Mouse (Mus musculus): ENCODE results near the gene Kpna4. TPM values are rescaled to one million over a fixed set of nuclear protein-coding genes. Genes with fewer than 3 reads are reported as not detected.

Kpna4 gene
- total and polyA plus RNA-seq, 2 experiments from 2014 or later, result 18.6 to 31.3 TPM

DNA sequence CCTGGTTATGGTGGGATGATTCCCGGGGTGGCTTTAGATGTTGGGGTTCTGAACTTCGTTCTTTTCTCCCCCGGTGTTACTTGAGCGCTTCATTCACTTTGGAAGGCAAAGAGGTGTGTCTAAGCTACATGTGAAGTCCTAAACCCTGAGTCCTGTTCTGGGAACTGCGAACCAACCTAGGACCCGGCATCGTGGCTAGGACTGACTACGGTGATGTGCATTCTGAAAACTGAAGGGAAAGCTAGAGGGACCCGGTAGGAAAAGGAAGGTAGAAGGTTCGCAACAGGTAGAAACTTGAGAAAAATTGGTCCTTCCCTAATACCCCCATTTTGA is 399 bp upstream of the Kpna4 start:
- Histone ChIP-seq H3K9me3 (replicated peaks; ENCODE audit: control insufficient read depth, low read length) (no peaks in the 10 kb centered on the region), H3K27ac (ENCODE audit: low read depth) (peak overlapping the region; percentile 94), H3K4me3 (ENCODE audit: low read depth, low read length) (peak overlapping the region; percentile 87), H3K27me3 (ENCODE audit: control insufficient read depth, insufficient read depth, low read length) (no peaks in the 10 kb centered on the region), H3K4me1 (ENCODE audit: control insufficient read depth, insufficient read depth) (peaks cover 7% of the 10 kb centered on the region; the same call in 1 of the 2 replicates), H3K4me2 (ENCODE audit: low read depth, low read length) (peak overlapping the region; percentile 67), H3K36me3 (replicated peaks; ENCODE audit: control insufficient read depth, insufficient read depth, low read length) (no peaks in the 10 kb centered on the region), H3K9ac (replicated peaks; ENCODE audit: low read depth, low read length) (peak overlapping the region; percentile 90)
- TF ChIP-seq CTCF (IDR thresholded peaks at IDR 0.05; ENCODE audit: low read depth) (no peak), EP300 (IDR thresholded peaks at IDR 0.05; ENCODE audit: low read depth) (no peak)
- ATAC-seq (ENCODE audit: insufficient read depth, low read depth), result peak; percentile 30
- under 1% methylated on average over 9 of the region's 10 CpGs for WGBS
- no peak for DNase-seq (ENCODE audit: low spot score)

DNA sequence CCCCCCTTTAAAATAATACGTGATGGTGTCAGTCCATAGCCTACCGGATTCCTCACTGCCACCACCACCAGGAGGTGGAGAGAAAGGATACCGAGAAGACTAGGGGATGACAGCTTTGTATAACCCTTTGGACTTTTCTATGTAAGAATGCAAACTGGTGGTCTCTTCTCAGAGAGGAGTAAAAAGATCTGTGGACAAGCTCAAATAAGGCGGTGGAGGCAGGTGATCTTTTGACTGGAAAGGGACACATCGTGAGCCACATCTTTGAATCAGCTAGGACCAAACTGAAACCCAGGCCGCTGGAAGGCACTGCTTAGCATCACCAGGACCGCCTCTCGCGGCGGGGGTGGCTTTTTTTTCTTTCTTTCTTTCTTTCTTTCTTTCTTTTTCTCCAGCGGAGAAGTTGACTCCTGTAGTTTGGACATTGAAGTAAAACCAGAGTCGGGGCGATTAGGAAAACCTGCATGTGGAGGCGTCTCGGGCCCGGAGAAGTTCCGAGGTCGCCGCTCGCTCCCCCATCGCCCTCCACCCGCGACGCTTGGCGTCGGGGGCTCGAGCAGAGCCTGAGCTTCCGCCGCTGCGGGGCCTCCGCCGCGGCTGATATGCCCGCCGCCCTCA is 913 bp downstream of the Kpna4 start:
- TF ChIP-seq EP300 (IDR thresholded peaks at IDR 0.05; ENCODE audit: low read depth), result no peak
- TF ChIP-seq CTCF (IDR thresholded peaks at IDR 0.05; ENCODE audit: low read depth), result no peak; the same call in 1 of the 2 replicates
- no peaks in the 10 kb centered on the region for H3K9me3 ChIP-seq (replicated peaks; ENCODE audit: control insufficient read depth, low read length)
- H3K9ac ChIP-seq (replicated peaks; ENCODE audit: low read depth, low read length), result peak overlapping the region; percentile 90

DNA sequence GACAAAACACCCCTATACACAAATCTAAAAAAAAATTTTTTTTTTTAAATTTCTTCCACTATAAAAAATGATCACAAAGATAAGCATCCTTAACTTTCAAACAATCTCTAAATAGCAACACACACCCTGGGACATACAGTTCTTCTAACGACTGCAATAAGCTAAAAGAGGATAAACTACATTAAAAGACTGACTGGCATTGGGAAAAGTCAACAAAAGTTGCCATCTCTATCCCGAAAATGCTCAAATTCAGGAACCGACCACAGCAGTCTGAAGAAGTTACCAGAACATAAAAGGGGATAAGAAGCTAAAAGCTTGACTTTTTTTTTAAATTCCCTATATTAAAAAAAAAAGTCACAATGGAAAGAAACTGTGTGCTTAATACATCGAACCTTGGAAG is 1.5 kb downstream of the Kpna4 start:
- peak overlapping the region; percentile 87 for H3K4me3 ChIP-seq (ENCODE audit: low read depth, low read length)
- H3K36me3 ChIP-seq (replicated peaks; ENCODE audit: control insufficient read depth, insufficient read depth, low read length), result no peaks in the 10 kb centered on the region
- H3K9me3 ChIP-seq (replicated peaks; ENCODE audit: control insufficient read depth, low read length), result no peaks in the 10 kb centered on the region
- H3K27me3 ChIP-seq (ENCODE audit: control insufficient read depth, insufficient read depth, low read length), result no peaks in the 10 kb centered on the region
- H3K27ac ChIP-seq (ENCODE audit: low read depth), result peak overlapping the region; percentile 94
- TF ChIP-seq EP300 (IDR thresholded peaks at IDR 0.05; ENCODE audit: low read depth), result no peak
- TF ChIP-seq CTCF (IDR thresholded peaks at IDR 0.05; ENCODE audit: low read depth), result no peak
- ATAC-seq (ENCODE audit: insufficient read depth, low read depth) (no peak), DNase-seq (ENCODE audit: low spot score) (no peak)
- H3K4me1 ChIP-seq (ENCODE audit: control insufficient read depth, insufficient read depth), result peaks cover 20% of the 10 kb centered on the region; the same call in 1 of the 2 replicates
- peak overlapping the region; percentile 67 for H3K4me2 ChIP-seq (ENCODE audit: low read depth, low read length)
- 14% methylated on average over 4 of the region's 4 CpGs for WGBS
- peak overlapping the region; percentile 90 for H3K9ac ChIP-seq (replicated peaks; ENCODE audit: low read depth, low read length)

More for the DNA sequence above, 913 bp downstream of the Kpna4 start:
- Histone ChIP-seq H3K4me2 (ENCODE audit: low read depth, low read length) (peak overlapping the region; percentile 67), H3K36me3 (replicated peaks; ENCODE audit: control insufficient read depth, insufficient read depth, low read length) (no peaks in the 10 kb centered on the region), H3K4me3 (ENCODE audit: low read depth, low read length) (peak overlapping the region; percentile 87), H3K4me1 (ENCODE audit: control insufficient read depth, insufficient read depth) (peaks cover 17% of the 10 kb centered on the region; the same call in 1 of the 2 replicates), H3K27ac (ENCODE audit: low read depth) (peak overlapping the region; percentile 94), H3K27me3 (ENCODE audit: control insufficient read depth, insufficient read depth, low read length) (no peaks in the 10 kb centered on the region)
- DNase-seq (ENCODE audit: low spot score) (peak; percentile 71), ATAC-seq (ENCODE audit: insufficient read depth, low read depth) (no peak)
- WGBS, result under 1% methylated on average over 35 of the region's 35 CpGs

DNA sequence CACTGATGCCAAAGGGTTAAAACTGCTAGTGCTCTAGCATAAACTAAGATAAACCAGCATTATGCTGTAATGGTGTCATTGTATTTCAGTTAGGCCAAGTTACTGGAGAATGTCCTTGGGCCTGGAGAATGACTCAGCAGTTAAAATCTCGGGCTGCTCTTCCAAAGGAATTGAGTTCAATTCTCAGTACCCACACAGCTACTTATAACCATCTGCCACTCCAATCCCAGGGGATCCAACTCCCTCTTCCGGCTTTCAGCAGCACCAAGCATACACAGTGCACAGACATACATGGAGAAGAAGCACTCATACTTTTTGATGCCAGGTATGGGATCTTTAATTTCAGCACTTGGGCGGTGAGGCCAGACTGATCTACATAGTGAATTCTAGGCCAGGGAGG is 8.1 kb downstream of the Kpna4 start:
- Histone ChIP-seq H3K27me3 (ENCODE audit: control insufficient read depth, insufficient read depth, low read length) (no peaks in the 10 kb centered on the region), H3K9me3 (replicated peaks; ENCODE audit: control insufficient read depth, low read length) (no peaks in the 10 kb centered on the region), H3K4me2 (ENCODE audit: low read depth, low read length) (no peak overlapping the region), H3K27ac (ENCODE audit: low read depth) (peak overlapping the region; percentile 54; the same call in 1 of the 2 replicates), H3K4me1 (ENCODE audit: control insufficient read depth, insufficient read depth) (peaks cover 35% of the 10 kb centered on the region), H3K4me3 (ENCODE audit: low read depth, low read length) (no peak overlapping the region), H3K9ac (replicated peaks; ENCODE audit: low read depth, low read length) (no peak overlapping the region), H3K36me3 (replicated peaks; ENCODE audit: control insufficient read depth, insufficient read depth, low read length) (no peaks in the 10 kb centered on the region)
- 27% methylated on average over 3 of the region's 3 CpGs for WGBS
- peak; percentile 41; the same call in 1 of the 2 replicates for ATAC-seq (ENCODE audit: insufficient read depth, low read depth)
- no peak for DNase-seq (ENCODE audit: low spot score)
- TF ChIP-seq EP300 (IDR thresholded peaks at IDR 0.05; ENCODE audit: low read depth), result no peak
- TF ChIP-seq CTCF (IDR thresholded peaks at IDR 0.05; ENCODE audit: low read depth), result no peak

DNA sequence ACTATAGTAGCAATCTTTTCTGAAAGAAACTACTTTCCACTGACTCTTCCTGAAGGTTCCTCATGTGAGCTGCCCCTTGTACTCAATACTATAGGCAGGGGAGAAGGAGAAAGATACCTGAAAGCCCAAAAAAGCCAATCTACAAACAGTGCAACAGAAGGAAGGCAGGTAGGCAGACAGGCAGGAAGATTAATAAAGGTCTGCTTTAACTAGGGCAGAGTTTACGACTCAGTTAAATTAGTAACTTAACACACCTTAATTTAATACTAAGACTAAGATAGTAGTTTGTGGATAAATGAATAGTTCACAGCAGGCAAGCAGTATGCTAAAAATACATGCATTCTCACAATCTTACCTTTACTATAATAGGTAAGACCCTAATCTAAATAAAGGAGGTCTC is 12.2 kb downstream of the Kpna4 start:
- TF ChIP-seq CTCF (IDR thresholded peaks at IDR 0.05; ENCODE audit: low read depth), result no peak
- TF ChIP-seq EP300 (IDR thresholded peaks at IDR 0.05; ENCODE audit: low read depth), result no peak
- no peak for ATAC-seq (ENCODE audit: insufficient read depth, low read depth)
- Histone ChIP-seq H3K4me3 (ENCODE audit: low read depth, low read length) (no peak overlapping the region), H3K27ac (ENCODE audit: low read depth) (no peak overlapping the region), H3K4me1 (ENCODE audit: control insufficient read depth, insufficient read depth) (peaks cover 21% of the 10 kb centered on the region; the same call in 1 of the 2 replicates), H3K9me3 (replicated peaks; ENCODE audit: control insufficient read depth, low read length) (no peaks in the 10 kb centered on the region), H3K9ac (replicated peaks; ENCODE audit: low read depth, low read length) (no peak overlapping the region), H3K27me3 (ENCODE audit: control insufficient read depth, insufficient read depth, low read length) (no peaks in the 10 kb centered on the region), H3K36me3 (replicated peaks; ENCODE audit: control insufficient read depth, insufficient read depth, low read length) (no peaks in the 10 kb centered on the region), H3K4me2 (ENCODE audit: low read depth, low read length) (no peak overlapping the region)
- DNase-seq (ENCODE audit: low spot score), result no peak
- WGBS, result 85% methylated on average over 1 of the region's 1 CpGs

DNA sequence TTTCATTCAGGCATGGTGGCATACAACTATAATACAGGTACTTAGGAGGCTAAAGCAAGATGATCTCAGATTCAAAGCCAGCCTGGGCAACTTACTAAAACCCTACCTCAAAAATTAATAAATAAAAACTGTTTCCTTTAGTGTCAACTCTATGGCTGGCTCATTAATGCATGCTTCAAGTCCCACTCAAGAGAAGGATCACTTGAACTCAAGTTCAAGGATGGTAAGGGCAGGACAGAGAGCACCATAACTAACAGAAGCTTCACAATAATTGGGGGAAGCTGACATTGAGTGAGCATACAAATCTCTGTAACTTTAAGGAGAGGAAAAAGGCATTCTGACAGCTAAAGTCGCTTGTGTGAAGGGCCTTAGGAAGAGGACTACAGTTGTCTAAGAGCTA is 13.0 kb downstream of the Kpna4 start:
- DNase-seq (ENCODE audit: low spot score) (no peak), ATAC-seq (ENCODE audit: insufficient read depth, low read depth) (no peak)
- Histone ChIP-seq H3K4me3 (ENCODE audit: low read depth, low read length) (no peak overlapping the region), H3K27ac (ENCODE audit: low read depth) (no peak overlapping the region), H3K9me3 (replicated peaks; ENCODE audit: control insufficient read depth, low read length) (no peaks in the 10 kb centered on the region), H3K36me3 (replicated peaks; ENCODE audit: control insufficient read depth, insufficient read depth, low read length) (no peaks in the 10 kb centered on the region), H3K4me2 (ENCODE audit: low read depth, low read length) (no peak overlapping the region), H3K27me3 (ENCODE audit: control insufficient read depth, insufficient read depth, low read length) (no peaks in the 10 kb centered on the region), H3K9ac (replicated peaks; ENCODE audit: low read depth, low read length) (no peak overlapping the region), H3K4me1 (ENCODE audit: control insufficient read depth, insufficient read depth) (peaks cover 18% of the 10 kb centered on the region; the same call in 1 of the 2 replicates)
- TF ChIP-seq EP300 (IDR thresholded peaks at IDR 0.05; ENCODE audit: low read depth) (no peak), CTCF (IDR thresholded peaks at IDR 0.05; ENCODE audit: low read depth) (no peak)
- 76% methylated on average over 1 of the region's 1 CpGs for WGBS

All from heart, postnatal 0 days (tissue).